32 mouse cellular contexts compared by ENCODE assay signal in the genomic region with DNA sequence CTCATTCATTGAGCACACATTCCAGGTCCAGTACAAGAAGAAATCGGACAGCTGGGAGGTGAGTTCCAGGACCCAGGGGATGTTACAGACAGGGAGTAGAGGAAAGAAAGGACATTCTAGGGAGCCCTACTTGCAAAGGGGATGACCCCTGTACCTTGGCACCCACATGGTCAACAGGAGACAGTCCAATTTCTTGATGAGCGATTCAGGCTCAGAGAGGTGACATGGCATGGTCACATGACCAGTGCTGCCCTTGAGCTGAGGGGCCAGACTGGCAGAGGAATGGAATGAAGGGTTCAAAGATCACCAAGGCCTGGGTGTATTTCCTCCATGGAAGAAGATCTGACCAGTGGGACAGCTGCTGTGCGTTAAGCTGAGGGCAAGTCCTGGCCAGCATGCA. TPM values are rescaled to one million over a fixed set of nuclear protein-coding genes. Genes with fewer than 3 reads are reported as not detected.
A peak's percentile ranks its signal among the peaks of the same experiment; 100 is the strongest.
DNase-seq lines count a peak whose midpoint lies in the region; ATAC-seq lines count a peak whose summit lies in the region.
"Had no signal": no experiment of that assay in that cellular context is flagged by ENCODE, and none has a peak within 500 bp of the region (broad histone marks: within the 10 kb centered on the region; RNA-seq: fewer than 3 reads in every experiment).

No protein-coding gene starts in this region.

- DNase-seq in kidney, adult 11 months: peak; percentile 74
- DNase-seq in kidney, adult 8-10 months: peak; percentile 63 to 66
- DNase-seq in kidney, adult 9 months: peak; percentile 81
- DNase-seq in kidney, postnatal 36 days: peak; percentile 69 to 76
- DNase-seq in left cerebral cortex, postnatal 10 days (ENCODE audit: extremely low spot score in 1 of 2, low spot score in 2 of 2): no peak
- DNase-seq: adrenal gland, adult 2 months; B cell, adult 2 months; cerebellum, adult 11-12 months; cerebellum, adult 8-10 months; cerebellum, postnatal 36 days; embryo, embryonic 11 days; gastrocnemius, postnatal 25 days; heart, postnatal 10 days; heart, postnatal 36 days had no signal

- H3K4me1 ChIP-seq in kidney, embryonic 14.5 days (ENCODE audit: control insufficient read depth, insufficient read depth, low read length): no peaks in the 10 kb centered on the region
- H3K4me1 ChIP-seq in kidney, embryonic 16.5 days (ENCODE audit: insufficient read depth, low read length): no peaks in the 10 kb centered on the region
- H3K4me1 ChIP-seq: embryonic facial prominence, embryonic 13.5 days; forebrain, embryonic 12.5 days; forebrain, embryonic 15.5 days; heart, embryonic 12.5 days; heart, embryonic 15.5 days; hindbrain, embryonic 13.5 days had no signal

- intact Hi-C loops in left cerebral cortex, postnatal 10 days (cut with DNase I): loop anchor here (5.0 to 10.0 kb wide), 2 partner anchors 87 to 160 kb away; no protein-coding TSS in a partner anchor

- no peaks in the 10 kb centered on the region for H3K27me3 ChIP-seq in kidney, embryonic 14.5 days (ENCODE audit: control insufficient read depth, insufficient read depth, low read length)
- no peaks in the 10 kb centered on the region for H3K27me3 ChIP-seq in kidney, embryonic 16.5 days (ENCODE audit: insufficient read depth, low read length)
- H3K27me3 ChIP-seq: embryonic facial prominence, embryonic 13.5 days; forebrain, embryonic 12.5 days; forebrain, embryonic 15.5 days; heart, embryonic 12.5 days; heart, embryonic 15.5 days; hindbrain, embryonic 13.5 days had no signal

- 91% methylated on average over 3 of the region's 3 CpGs for WGBS in kidney, embryonic 14.5 days
- 89% methylated on average over 3 of the region's 3 CpGs for WGBS in kidney, embryonic 16.5 days

- H3K4me2 ChIP-seq in kidney, embryonic 14.5 days (replicated peaks; ENCODE audit: low read depth, low read length): no peak overlapping the region
- H3K4me2 ChIP-seq in kidney, embryonic 16.5 days (replicated peaks; ENCODE audit: low read depth, low read length): no peak overlapping the region
- H3K4me2 ChIP-seq: embryonic facial prominence, embryonic 13.5 days; forebrain, embryonic 12.5 days; forebrain, embryonic 15.5 days; heart, embryonic 12.5 days; heart, embryonic 15.5 days; hindbrain, embryonic 13.5 days had no signal

- no peak overlapping the region for H3K9ac ChIP-seq in kidney, embryonic 14.5 days (ENCODE audit: low read depth, low read length)
- H3K9ac ChIP-seq in kidney, embryonic 16.5 days (replicated peaks; ENCODE audit: low read length): no peak overlapping the region
- H3K9ac ChIP-seq: embryonic facial prominence, embryonic 13.5 days; forebrain, embryonic 12.5 days; forebrain, embryonic 15.5 days; heart, embryonic 12.5 days; heart, embryonic 15.5 days; hindbrain, embryonic 13.5 days had no signal

- H3K9me3 ChIP-seq in kidney, embryonic 14.5 days (ENCODE audit: control insufficient read depth, low read length): no peaks in the 10 kb centered on the region
- no peaks in the 10 kb centered on the region for H3K9me3 ChIP-seq in kidney, embryonic 16.5 days (ENCODE audit: low read length)
- H3K9me3 ChIP-seq: embryonic facial prominence, embryonic 10.5 days; embryonic facial prominence, embryonic 13.5 days; forebrain, embryonic 12.5 days; forebrain, embryonic 15.5 days; heart, embryonic 12.5 days; heart, embryonic 15.5 days; hindbrain, embryonic 10.5 days; hindbrain, embryonic 13.5 days had no signal

- no peaks in the 10 kb centered on the region for H3K36me3 ChIP-seq in kidney, embryonic 14.5 days (ENCODE audit: control insufficient read depth, insufficient read depth, low read length)
- no peaks in the 10 kb centered on the region for H3K36me3 ChIP-seq in kidney, embryonic 16.5 days (ENCODE audit: insufficient read depth, low read length)
- H3K36me3 ChIP-seq: embryonic facial prominence, embryonic 10.5 days; embryonic facial prominence, embryonic 13.5 days; forebrain, embryonic 12.5 days; forebrain, embryonic 15.5 days; heart, embryonic 12.5 days; heart, embryonic 15.5 days; hindbrain, embryonic 10.5 days; hindbrain, embryonic 13.5 days had no signal

- H3K27ac ChIP-seq in kidney, embryonic 14.5 days (ENCODE audit: low read depth, low read length): no peak overlapping the region
- no peak overlapping the region for H3K27ac ChIP-seq in kidney, embryonic 16.5 days (ENCODE audit: low read length)
- H3K27ac ChIP-seq: embryonic facial prominence, embryonic 10.5 days; embryonic facial prominence, embryonic 13.5 days; forebrain, embryonic 12.5 days; forebrain, embryonic 15.5 days; heart, embryonic 15.5 days; hindbrain, embryonic 10.5 days; hindbrain, embryonic 13.5 days; hindbrain, postnatal 0 days had no signal

- no peak overlapping the region for H3K4me3 ChIP-seq in kidney, embryonic 14.5 days (ENCODE audit: low read length)
- no peak overlapping the region for H3K4me3 ChIP-seq in kidney, embryonic 16.5 days (ENCODE audit: low read length)
- H3K4me3 ChIP-seq: embryonic facial prominence, embryonic 10.5 days; embryonic facial prominence, embryonic 13.5 days; erythroblast, embryonic 14.5 days; forebrain, embryonic 12.5 days; forebrain, embryonic 15.5 days; heart, embryonic 12.5 days; heart, embryonic 15.5 days; hindbrain, embryonic 10.5 days; hindbrain, embryonic 13.5 days had no signal

- ATAC-seq in kidney, embryonic 14.5 days (ENCODE audit: low FRiP score, low TSS enrichment): no peak
- ATAC-seq in kidney, embryonic 16.5 days (ENCODE audit: low FRiP score, low TSS enrichment): no peak
- ATAC-seq: forebrain, embryonic 15.5 days; hindbrain, postnatal 0 days had no signal

RNA-seq across cellular contexts. Expression of a gene that starts 19.0 kb away (rescaled TPM):
- polyA plus RNA-seq in kidney, embryonic 14.5 days (2014; fragmentation: Nextera tagmentation; extraction: Ambion mirVana): 0.41 and 0.89 TPM in 2 replicates
- 1.3 TPM in 2 replicates for polyA plus RNA-seq in kidney, embryonic 16.5 days (2015; fragmentation: Nextera tagmentation; extraction: Ambion mirVana)
- 1 to 10 TPM; 2.3 TPM for total RNA-seq in left cerebral cortex, postnatal 10 days (2021)

RNA-seq across cellular contexts. Expression of a gene that starts 39.0 kb away (rescaled TPM):
- polyA plus RNA-seq in kidney, embryonic 14.5 days (2014; fragmentation: Nextera tagmentation; extraction: Ambion mirVana): 0.14 and 0.28 TPM in 2 replicates
- 0.12 and 0.19 TPM in 2 replicates for polyA plus RNA-seq in kidney, embryonic 16.5 days (2015; fragmentation: Nextera tagmentation; extraction: Ambion mirVana)
- total RNA-seq in left cerebral cortex, postnatal 10 days (2021): under 1 TPM; 0.69 to 0.77 TPM

RNA-seq across cellular contexts. Expression of a gene that starts 51.1 kb away (rescaled TPM):
- not detected in 2 replicates for polyA plus RNA-seq in kidney, embryonic 14.5 days (2014; fragmentation: Nextera tagmentation; extraction: Ambion mirVana)
- not detected in 2 replicates for polyA plus RNA-seq in kidney, embryonic 16.5 days (2015; fragmentation: Nextera tagmentation; extraction: Ambion mirVana)
- total RNA-seq in left cerebral cortex, postnatal 10 days (2021): under 1 TPM; 0.39 to 0.51 TPM
- total RNA-seq: adrenal gland, adult 2 months; adrenal gland, postnatal 14 days; gastrocnemius, adult 8-10 months; gastrocnemius, postnatal 25 days; granulocyte monocyte progenitor cell, adult 5-6 weeks; heart, adult 8-10 months; heart, postnatal 10 days; heart, postnatal 36 days; hindbrain, postnatal 0 days had no signal
- polyA plus RNA-seq: adrenal gland, adult 2 months; brain, embryonic 14.5 days; cortical plate, adult 2 months; embryonic facial prominence, embryonic 10.5 days; embryonic facial prominence, embryonic 13.5 days; erythroblast, embryonic 14.5 days; forebrain, embryonic 12.5 days; forebrain, embryonic 15.5 days; heart, embryonic 12.5 days; heart, embryonic 15.5 days; hindbrain, embryonic 10.5 days; hindbrain, embryonic 13.5 days; hindbrain, postnatal 0 days had no signal

Comparison
In these comparisons a context has a peak if more than half of its experiments do, and no peak if none do; other contexts are left out.
1. DNase-seq: peak in kidney, adult 11 months (single experiment), kidney, adult 8-10 months (2 of 2), kidney, adult 9 months (single experiment) and kidney, postnatal 36 days (2 of 2); none in left cerebral cortex, postnatal 10 days (0 of 2).